Mouse (Mus musculus) right cerebral cortex, adult 2 months (tissue): ENCODE data around the gene Tap1.
"Not testable (repeated sequence)": the region's sequence is repeated elsewhere in the genome, so short reads cannot be mapped to it uniquely, and the experiment has no call there.

ENCODE experiments used
- DNase-seq, 2 experiments: peaks; one replicate each; pipeline ENCODE4 v3.0.0; 2021 to 2022; ENCODE audit warnings: low spot score in 2 of 2

Gene Tap1

GRCm38 (mm10) chr17:34204303-34205010, 17.1 kb downstream of the Tap1 start:
- DNase-seq = peak; percentile 85 to 88

GRCm38 (mm10) chr17:34205021-34205745, 17.8 kb downstream of the Tap1 start:
- DNase-seq = no peak

GRCm38 (mm10) chr17:34205746-34206176, 18.4 kb downstream of the Tap1 start:
- peak in 1 of 2 experiments; percentile 28 for DNase-seq

GRCm38 (mm10) chr17:34206731-34207130, 19.4 kb downstream of the Tap1 start:
- DNase-seq = no peak

GRCm38 (mm10) chr17:34207456-34207855, 20.1 kb downstream of the Tap1 start:
- no peak for DNase-seq

GRCm38 (mm10) chr17:34207866-34208265, 20.5 kb downstream of the Tap1 start:
- no peak for DNase-seq

GRCm38 (mm10) chr17:34208421-34208820, 21.1 kb downstream of the Tap1 start:
- no peak for DNase-seq

- DNase-seq = no peak
These were observed 22.3 kb downstream of the Tap1 start for GRCm38 (mm10) chr17:34209680-34210079.

GRCm38 (mm10) chr17:34210599-34210998, 23.2 kb downstream of the Tap1 start:
- no peak for DNase-seq

GRCm38 (mm10) chr17:34211746-34212365, 24.5 kb downstream of the Tap1 start:
- DNase-seq = no peak

- DNase-seq = no peak
These were observed 26.6 kb downstream of the Tap1 start for GRCm38 (mm10) chr17:34213936-34214335.

- DNase-seq = no peak
These were observed 27.8 kb downstream of the Tap1 start for GRCm38 (mm10) chr17:34215176-34215575.

- DNase-seq = no peak
These were observed 30.0 kb downstream of the Tap1 start for GRCm38 (mm10) chr17:34217216-34217928.

GRCm38 (mm10) chr17:34217986-34218385, 30.6 kb downstream of the Tap1 start:
- DNase-seq = no peak

- peak in 1 of 2 experiments; percentile 20 for DNase-seq
These were observed 31.3 kb downstream of the Tap1 start for GRCm38 (mm10) chr17:34218675-34219074.

GRCm38 (mm10) chr17:34219096-34219495, 31.7 kb downstream of the Tap1 start:
- not testable (repeated sequence) for DNase-seq

- peak in 1 of 2 experiments; percentile 35 for DNase-seq
These were observed 32.4 kb downstream of the Tap1 start for GRCm38 (mm10) chr17:34219801-34220200.

- DNase-seq = not testable (repeated sequence)
These were observed 33.0 kb downstream of the Tap1 start for GRCm38 (mm10) chr17:34220401-34220800.

- DNase-seq = no peak
These were observed 37.5 kb downstream of the Tap1 start for GRCm38 (mm10) chr17:34224816-34225215.

GRCm38 (mm10) chr17:34225426-34225825, 38.1 kb downstream of the Tap1 start:
- DNase-seq = no peak

- not testable (repeated sequence) for DNase-seq
These were observed 38.6 kb downstream of the Tap1 start for GRCm38 (mm10) chr17:34225911-34226310.

- not testable (repeated sequence) for DNase-seq
These were observed 43.6 kb downstream of the Tap1 start for GRCm38 (mm10) chr17:34230971-34231370.
